Mouse (Mus musculus) adrenal gland, postnatal 14 days (tissue): ENCODE data around the gene Lzts2. TPM values are rescaled to one million over a fixed set of nuclear protein-coding genes. Genes with fewer than 3 reads are reported as not detected.

Experiments used
- DNase-seq: peaks from one replicate; pipeline ENCODE4 v3.0.0; 2021; ENCODE audit warnings: mixed read lengths
- total RNA-seq: library from RNA; stranded (reverse); gene quantifications from 2 replicates; pipeline ENCODE4 v1.2.3, GENCODE M21; 2021

Gene Lzts2
- total RNA-seq, 1 experiment from 2014 or later: 70.4 TPM

DNA sequence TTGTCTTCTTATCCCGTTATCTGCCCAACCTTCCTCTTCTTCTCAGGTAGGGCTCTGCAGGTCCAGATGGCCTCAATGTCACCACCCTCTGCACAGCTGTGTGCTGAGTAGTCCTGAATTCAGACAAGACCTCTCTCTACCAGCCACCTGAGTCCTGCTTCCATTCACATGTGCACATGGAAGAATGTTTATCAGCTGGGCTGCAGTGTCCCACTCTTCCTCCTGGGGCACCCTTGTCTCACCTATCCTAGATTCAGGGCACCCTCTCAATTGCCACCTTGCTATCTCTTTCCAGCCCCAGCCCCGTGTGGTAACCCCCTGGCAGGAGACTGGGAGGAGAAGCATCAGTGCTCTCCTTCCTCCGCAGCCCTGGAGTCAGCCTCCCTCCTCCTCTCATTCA is 11.9 kb upstream of the Lzts2 start:
- DNase-seq: no peak

DNA sequence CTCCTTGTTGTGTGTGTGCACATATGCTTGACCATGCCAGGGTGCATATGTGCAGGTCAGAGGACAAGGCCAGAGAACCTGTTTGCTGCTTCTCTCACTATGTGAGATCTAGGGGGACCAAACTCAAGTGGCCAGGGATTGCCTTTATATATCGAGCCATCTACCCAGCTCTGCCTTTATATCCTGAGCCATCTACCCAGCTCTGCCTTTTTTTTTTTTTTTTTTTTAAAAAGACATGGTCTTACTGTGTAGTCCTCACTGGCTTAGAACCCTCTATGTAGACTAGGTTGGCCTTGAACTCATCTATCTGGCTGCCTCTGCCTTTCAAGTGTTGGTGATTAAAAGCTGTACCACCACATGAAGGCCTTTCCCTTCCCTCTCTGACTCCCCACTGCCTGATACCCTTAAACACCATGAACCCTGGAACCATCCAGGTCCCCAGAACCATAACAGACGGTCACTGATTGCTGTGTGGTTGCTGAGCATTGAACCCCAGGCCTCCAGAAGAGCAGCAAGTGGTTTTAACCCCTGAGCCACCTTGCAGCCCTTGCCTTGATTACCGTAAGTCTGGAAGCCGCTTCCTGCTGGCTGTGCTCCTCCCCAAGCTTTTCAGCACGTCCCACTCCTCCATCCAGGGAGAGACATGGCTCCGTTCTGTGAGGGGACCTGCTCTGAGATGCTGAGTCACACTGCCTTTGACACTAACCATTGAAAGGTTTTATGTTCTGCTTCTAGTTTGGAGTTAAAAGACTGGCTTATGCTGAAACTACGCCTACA is 10.3 kb upstream of the Lzts2 start:
- no peak for DNase-seq

DNA sequence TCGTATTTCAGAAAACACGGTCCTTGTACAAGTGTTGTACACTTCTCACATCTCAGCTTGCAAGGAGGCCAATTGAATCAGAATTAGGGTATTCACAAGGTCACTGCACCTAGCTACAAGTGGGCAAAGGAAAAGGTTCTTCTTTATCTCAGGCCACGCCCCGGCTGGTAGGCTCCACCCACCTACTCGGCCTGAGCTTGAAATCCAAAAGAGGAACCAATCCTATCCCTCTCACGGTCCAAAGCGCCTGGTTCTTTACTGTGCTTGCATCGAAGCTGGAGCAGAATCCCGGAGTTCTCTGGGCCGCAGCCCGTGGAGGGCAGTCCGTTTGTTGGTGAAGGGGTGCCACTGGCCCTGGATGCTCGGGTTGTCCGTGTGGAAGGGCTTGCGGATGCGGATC is 8.8 kb upstream of the Lzts2 start, which contains the start of gene Twnk:
Gene Twnk, plus strand, starts transcription at position 220 of the 400 bp plus-strand sequence.
- DNase-seq: peak; percentile 78

DNA sequence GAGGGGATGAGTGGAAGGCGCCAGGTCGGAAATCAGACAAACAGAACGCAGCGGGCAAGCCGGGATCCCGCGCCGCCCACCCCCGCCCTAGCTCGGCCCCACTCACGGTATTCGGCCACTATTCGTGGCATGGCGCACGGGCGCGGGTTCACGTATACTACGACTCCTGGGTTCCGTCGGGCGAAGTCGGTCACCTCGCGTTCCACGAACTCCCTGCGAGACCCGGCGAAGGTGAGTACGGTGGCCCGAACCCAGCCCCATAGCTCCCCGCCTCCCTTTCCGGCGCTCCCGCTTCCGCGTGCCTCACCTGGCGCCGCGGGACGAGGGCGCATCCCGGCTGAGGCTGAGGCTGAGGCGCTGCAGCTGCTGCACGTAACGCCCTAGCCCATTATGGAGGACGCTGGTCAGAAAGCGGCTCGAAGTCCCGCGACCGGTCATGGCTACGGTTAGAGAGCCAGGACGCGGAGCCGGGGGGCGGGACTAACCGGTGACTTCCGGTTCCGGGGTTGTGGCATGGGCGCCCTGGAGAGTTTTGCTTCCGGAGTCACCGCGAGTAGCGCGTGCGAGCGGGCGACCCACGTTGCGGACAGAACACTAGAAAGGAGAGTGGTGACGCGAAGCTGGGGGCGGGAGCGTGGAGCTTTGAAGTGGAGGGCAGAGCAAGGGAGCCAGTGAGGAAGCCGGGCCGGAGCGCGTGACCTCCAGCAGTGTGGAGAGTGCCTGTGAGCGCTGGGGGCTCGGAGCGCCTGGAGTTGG is 8.1 kb upstream of the Lzts2 start, which contains the start of gene Mrpl43:
Gene Mrpl43, minus strand, starts transcription at position 486 of the 756 bp plus-strand sequence.
- DNase-seq: peak; percentile 99

DNA sequence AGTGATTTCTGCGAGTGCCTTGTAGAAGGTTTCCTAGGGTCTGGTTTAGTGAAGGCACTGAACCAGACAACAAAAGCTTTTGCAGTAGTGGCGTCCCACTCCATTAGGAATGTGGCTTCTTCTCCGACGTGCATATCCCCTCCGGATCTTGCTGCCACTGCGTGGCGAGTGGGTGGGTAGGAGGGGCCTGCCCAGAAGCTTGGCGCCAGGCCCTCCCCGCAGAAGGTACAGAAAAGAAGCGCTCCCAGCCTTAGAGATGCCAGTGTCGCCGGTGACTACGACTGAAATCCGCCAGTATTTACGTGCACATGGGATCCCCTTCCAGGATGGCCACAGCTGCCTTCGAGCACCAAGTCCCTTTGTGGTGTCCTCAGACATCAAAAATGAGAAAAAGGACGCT is 7.2 kb upstream of the Lzts2 start:
- peak; percentile 28 for DNase-seq

DNA sequence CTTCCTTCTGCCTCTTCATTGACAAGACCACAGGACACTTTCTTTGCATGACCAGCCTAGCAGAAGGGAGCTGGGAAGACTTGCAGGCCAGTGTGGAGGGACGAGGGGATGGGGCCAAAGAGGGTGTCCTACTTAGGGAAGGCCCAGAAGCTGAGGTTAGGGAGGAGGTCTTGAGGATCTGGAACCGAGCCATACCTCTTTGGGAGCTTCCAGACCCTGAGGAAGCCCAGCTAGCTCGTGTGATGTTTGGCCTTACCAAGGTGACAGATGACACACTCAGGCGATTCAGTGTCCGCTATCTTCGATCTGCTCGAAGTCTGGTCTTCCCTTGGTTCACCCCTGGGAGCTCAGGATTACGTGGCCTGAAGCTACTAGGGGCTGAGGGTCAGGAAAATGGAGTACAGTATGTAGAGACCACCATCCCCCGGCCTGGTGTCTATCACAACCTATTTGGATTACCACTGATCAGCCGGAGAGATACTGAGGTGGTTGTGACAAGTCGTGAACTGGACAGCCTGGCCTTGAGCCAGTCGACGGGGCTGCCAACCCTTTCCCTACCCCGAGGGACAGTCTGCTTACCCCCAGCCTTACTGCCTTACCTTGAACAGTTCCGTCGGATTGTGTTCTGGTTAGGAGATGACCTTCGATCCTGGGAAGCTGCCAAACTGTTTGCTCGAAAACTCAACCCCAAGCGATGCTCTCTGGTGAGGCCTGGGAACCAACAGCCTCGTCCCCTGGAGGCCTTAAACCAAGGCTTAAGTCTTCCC is 6.6 kb upstream of the Lzts2 start:
- peak; percentile 77 for DNase-seq

DNA sequence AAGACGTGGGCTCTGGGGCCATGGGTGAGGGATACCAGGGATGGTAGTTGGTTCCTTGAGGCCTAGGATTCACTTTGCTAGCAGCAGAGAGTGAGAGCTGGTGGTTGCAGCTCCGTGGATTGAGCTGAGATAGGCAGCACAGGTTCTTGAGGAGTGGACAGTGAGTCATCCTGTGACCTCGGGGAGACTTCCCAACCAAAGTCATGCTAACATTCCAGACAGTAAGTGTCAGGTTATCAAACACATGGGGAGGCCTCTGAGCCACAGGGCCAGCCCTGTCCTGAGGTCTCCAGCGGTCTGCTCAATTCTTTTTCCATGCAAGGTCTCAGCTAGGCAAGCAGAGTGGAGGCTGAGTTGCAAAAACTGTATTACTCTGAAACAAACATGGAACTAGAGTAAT is 3.6 kb upstream of the Lzts2 start:
- DNase-seq: peak; percentile 60

DNA sequence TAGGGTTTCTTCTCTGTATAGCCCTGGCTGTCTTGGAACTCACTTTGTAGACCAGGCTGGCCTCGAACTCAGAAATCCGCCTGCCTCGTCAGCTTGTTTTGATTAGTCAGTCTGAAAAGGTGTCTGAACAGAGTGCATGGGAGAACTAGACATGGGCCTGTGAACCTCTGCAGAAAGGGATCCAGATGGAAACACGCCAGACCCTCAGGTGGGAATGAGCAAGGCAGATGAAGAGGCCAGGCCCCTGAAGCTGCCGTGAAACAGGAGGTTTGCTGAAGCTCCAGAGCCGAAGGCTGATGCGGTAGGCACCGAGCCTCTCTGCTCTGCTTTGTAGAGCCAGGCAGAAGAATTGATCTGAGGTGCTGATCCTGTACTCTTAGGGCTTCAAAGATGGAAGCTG is 2.0 kb upstream of the Lzts2 start:
- no peak for DNase-seq

DNA sequence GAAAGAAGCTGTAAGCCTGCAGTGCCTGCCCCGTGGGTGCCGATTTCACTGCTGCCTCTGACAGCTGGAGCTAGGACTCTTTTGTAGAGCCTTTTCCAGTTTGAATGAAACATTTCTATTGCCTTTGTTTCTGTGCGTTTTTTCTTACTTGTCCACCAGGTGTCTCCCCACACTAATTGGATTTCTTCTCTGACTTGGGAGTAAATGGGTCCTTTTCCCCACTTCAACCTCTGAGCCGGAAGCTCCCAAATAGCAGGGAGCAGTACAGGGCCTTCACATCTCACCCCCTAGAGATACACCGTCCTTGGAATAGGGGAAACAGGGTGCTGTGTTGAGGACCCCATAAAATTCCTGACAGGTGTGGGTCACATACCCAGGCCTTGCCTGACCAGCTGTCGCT is 1.6 kb upstream of the Lzts2 start:
- DNase-seq: peak; percentile 49

DNA sequence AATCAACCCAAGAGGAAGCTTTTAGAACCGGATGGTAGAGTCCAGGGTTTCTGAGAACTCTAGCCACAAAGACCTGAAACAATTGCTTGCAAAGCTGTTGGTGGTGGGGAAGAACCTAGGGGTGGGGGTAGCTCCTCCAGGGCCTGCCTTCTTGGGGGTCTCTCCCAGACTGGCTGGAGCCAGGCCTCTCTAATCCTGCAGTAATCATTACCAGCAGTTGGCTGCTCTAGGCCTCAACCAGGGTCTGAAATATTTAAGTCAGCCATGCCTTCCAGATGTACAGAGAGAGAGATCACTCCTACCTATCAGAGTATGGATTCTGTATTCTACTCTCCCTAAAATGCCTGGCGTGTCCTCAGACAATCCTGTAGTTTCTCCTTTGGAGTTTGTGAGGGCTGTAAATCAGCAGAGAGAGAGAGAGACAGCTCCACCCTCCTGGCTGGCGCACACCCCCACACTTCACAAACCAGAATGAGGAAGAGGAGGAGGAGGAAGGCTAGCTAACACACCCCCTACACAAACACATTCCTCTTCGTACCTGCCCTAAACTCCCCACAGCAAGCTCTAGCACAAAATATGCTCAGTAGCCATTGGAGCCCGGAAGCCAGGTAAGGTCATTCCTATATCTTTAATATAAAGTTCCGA is 511 bp upstream of the Lzts2 start:
- no peak for DNase-seq

DNA sequence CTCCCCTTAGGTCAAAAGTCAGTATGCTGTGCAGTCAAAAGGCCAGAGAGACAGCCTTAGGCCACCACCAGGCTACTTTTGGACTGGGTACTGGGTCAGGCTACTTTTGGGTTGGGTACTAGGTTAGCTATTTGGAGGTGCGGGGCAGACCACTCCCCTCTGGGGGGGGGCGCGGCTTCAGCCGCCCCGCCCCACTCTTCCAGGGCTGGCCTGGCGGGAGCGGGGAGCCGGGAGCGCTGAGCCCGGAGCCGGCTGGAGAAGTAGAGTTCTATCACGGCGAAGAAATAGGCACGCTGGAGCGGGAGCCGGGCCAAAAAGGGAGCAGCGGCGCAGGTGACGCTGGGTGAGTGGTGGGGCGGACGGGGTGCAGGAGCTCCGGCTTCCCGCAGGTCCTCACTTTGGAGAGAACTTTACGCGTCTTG is 778 bp downstream of the Lzts2 start:
- peak; percentile 80 for DNase-seq

DNA sequence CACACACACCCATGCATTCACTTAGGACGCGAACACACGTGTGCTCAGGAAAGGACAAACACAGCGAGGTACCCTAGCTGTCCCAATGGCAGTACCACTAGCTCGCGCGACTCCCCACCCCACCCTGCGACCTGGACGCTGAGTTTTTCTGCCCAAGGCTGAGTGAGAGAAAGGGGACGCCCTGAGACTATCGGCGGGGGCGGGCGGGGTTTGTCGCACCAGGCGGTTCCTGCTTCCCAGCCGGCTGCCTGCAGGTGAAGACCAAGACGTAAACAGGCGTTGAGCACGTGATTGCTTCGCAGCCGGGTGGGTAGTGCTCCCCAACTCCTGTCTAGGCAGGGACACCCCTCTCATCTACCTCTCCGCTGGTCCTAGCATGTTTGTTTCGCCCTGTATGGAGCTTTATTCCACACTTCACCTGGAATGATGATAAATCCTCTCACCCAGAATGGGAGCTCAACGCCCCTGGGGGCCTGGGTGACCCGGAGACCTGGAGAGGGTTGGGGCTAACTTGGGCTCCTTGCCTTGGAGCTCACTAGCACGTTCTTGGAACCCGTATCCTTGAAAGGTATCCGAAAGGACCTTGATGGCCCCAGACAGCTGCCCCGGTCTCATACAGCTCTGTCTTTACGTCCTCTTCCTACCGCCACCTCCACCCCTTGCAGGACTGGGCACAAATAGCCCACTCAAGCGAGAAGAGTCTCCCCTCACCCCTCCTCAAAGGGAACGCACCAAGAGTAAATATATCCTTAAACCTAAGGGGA is 1.5 kb downstream of the Lzts2 start:
- peak; percentile 79 for DNase-seq

DNA sequence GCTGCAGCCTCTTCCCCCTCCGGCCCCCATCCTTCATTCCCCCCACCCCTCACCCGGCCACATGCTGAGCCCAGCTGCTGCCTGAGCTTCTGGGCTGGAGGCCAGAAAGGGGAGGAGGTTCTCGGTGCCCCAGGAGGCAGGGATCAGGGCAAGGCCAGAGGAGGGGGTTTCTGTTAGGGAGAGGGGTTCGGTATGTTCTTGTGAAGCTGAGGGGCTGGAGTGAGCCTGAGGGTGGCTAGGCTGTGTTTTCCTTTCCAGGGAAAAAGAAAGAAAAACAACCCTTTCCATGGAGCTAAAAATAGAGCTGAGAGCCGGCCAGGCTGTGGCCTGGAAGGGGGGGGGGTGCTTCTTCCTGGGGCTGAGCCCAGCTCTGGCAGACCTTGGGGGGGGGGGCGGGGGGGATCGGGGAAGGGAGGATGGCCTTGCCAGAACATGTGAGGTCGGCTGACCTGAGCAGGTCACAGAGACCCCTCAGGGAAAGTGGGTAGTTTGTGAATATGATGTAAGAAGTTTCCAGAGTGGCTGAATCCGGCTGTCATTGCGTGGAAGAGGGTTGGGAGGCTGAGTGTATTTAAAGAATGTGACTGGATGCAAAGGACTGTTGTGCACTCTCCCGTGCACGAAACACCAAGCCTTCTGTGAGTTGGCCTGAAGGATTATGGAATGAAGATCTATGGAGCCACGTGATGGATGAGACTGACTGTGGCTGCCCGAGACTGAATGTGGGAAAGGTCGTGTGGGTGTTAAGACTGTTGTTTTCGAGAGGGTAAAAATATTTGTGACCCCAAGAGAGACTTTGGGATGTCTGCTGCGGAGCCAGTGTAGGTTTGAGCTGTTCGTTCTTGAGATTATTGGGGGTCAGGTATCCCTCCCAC is 2.4 kb downstream of the Lzts2 start:
- peak; percentile 90 for DNase-seq

DNA sequence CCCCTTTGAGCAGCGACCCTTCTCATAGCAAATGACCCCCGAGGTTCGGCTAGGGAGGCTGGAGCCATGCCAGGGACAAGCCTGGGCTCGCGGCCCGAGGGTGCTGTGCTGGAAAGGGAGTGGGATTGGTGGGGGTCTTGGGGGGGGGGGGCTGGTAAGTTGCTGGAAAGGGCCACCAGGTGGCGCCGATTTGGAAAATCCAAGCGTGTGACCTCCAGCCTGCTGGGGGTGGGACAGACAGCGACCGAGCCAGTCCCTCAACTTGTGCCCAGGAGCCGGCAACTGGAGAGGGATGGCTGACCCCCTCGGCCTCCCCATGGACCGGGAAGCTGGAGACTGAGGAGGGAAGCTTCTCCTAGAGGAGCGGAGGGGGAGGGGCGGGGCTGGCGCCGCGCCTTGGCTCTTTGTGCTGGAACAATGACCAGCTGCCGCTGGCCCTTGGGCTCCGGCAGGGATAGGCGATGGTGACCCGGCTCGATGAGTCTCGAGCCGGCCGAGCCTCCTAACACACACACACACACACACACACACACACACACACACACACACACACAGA is 3.1 kb downstream of the Lzts2 start:
- DNase-seq: peak; percentile 90

DNA sequence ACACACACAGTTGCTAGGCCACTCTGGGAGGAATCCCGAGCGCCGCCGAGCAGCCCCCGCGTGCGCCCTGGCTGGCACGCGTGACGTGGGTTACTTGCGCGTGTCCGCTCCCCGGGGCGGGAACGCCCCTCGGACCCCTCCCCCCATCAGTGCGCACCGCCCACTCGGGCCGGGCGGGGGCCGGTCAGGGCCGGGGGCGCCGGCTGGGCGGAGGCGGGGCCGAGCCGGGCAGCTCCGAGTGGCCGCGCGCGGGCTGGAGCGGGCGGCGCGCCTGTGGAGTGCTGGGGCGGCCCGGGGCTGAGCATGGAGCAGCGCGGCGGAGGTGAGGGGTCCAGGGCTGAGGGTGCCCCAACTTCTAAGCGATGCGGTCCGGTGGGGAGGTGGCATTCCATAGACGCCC is 3.7 kb downstream of the Lzts2 start:
- peak; percentile 96 for DNase-seq

DNA sequence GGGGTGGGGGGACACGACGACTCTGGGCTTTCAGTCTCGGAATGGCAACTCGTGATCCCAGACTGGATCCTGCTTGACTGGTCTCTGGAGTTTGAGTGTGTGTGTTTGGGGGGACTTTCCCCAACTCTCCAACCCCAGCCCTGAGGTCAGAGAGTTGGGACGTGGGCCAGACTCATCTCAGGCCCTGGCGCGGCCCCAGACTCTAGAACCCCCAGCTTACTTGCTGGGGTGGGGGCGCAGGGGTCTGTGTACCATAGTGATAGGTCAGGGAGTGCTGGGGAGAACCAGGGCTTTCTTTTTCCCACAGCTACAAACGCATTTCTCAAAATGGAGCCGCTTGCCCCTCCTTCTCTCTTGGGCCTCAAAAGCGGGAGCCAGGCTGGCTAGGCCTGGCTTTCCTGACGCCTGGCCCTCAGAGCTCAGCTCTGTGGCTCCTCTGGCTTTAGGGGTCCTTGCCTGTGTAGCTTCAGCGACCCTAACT is 4.2 kb downstream of the Lzts2 start:
- peak; percentile 60 for DNase-seq

DNA sequence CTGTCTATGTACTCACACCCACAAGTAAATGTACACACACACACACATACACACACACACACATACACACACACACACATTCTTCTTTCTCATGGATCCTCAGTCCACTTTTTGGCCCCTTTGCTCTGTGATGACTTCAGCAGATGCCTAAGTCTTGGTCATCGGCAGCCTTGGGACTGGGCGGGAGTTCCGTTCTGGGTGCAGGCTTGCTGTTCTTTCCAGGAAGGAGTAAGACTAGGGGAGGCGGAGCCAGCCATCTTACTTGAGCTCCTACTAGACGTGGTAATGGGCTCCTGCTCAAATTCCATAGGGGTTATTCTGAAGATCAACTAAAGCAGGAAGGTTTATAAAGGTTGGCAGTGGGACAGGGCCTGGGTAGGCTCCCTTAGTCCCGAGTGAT is 6.1 kb downstream of the Lzts2 start:
- peak; percentile 87 for DNase-seq

DNA sequence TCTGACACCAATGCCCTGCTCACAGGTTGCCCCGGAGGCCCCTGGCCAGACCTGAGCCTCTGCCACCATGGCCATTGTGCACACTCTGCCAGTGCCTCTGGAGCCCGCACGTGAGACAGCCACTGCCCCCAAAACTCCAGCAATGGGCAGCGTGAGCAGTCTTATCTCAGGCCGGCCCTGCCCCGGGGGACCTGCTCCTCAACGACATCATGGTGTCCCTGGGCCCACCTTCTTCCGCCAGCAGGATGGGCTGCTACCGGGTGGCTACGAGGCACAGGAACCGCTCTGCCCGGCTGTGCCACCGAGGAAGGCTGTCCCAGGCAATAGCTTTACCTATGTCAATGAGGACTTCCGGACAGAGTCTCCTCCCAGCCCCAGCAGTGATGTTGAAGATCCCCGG is 7.1 kb downstream of the Lzts2 start:
- DNase-seq: no peak

DNA sequence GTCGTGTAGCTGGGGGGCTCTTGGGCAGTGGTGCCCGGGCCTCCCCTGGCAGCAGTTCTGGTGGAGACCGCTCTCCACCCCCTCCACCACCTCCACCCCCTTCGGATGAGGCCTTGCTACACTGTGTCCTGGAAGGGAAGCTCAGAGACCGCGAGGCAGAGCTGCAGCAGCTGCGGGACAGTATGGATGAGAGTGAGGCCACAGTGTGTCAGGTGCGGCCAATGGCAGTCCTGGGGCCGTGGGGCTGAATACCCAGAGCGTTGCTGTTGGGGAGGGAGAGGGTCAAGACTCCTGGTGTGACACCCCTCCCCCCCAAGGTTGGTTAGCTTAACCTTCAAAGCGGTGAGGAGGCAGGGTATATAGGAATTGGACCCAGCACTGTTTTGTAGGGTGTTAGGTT is 9.8 kb downstream of the Lzts2 start:
- DNase-seq: no peak

DNA sequence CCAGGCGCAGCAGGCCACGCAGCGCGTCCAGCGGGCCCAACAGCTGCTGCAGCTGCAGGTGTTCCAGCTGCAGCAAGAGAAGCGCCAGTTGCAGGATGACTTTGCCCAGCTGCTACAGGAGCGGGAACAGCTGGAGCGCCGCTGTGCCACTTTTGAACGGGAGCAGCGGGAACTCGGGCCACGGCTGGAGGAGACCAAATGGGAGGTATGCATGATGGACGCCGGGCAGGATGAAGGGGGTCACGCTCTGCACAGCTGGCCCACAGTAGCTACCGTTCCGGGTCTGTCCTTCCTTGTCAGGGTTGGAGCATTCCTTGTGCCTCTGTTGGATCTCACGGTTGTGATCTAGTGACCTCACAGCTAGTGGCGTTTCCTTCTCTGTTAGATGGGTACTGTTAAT is 10.6 kb downstream of the Lzts2 start:
- no peak for DNase-seq
